Mouse (Mus musculus) erythroblast, embryonic 14.5 days (primary cell): ENCODE measurements around the gene Gja10.

Source experiments
- GATA1 ChIP-seq: IDR thresholded peaks from 2 replicates; pipeline ENCODE4 v1.6.1; 2012; ENCODE audit warnings: low read length, inconsistent platforms, mixed read lengths
- TAL1 ChIP-seq: IDR thresholded peaks from 3 replicates; pipeline ENCODE4 v1.6.1; 2012; ENCODE audit warnings: low read length, inconsistent platforms, mixed read lengths

DNA sequence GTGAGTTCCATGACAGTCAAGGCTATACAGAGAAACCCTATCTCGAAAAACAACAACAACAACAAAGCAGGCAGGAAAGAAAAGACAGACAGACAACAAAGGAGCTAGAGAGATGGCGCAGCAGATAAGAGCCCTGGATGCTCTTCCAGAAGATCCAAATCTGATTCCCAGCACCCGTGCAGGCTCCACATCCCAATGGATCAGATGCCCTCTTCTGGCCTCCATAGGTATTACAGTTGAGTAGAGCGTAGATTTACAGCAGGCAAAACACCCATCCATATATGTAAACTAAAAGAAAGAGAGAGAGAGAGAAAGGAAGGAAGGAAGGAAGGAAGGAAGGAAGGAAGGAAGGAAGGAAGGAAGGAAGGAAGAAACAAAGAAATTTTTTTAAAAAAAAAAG is 51.2 kb downstream of the Gja10 start:
- TF ChIP-seq GATA1 = no peak
- TF ChIP-seq TAL1 = no peak
